Mouse (Mus musculus): ENCODE measurements around the gene Atp5j2. TPM values are rescaled to one million over a fixed set of nuclear protein-coding genes. Genes with fewer than 3 reads are reported as not detected.
"Not testable (repeated sequence)": the region's sequence is repeated elsewhere in the genome, so short reads cannot be mapped to it uniquely, and the experiment has no call there.

Atp5j2 gene
- polyA plus RNA-seq, 1 experiment from 2014 or later, result 540 TPM

DNA sequence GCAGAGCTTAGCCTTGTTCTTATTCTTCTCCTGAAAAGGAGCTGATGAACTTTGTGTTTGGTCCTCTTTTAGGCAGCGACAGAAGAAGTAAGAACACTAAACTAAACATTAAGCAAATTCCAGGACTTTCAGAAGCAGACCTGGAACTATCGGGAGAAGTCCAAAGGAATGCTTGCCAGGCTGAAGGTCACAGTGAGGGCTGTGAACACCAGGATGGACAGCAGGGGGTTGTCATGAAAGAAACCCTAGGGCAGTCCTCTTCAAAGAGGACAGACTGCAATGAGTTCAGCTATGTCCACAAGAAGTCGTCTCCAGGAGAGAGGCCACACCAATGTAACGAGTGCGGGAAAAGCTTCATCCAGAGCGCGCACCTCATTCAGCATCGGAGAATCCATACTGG, 28.1 kb upstream of the Atp5j2 start:
- Histone ChIP-seq H3K4me1 (ENCODE audit: control insufficient read depth, insufficient read depth, low read length) (no peaks in the 10 kb centered on the region), H3K4me2 (no peak overlapping the region), H3K27me3 (ENCODE audit: control insufficient read depth, insufficient read depth, low read length) (no peaks in the 10 kb centered on the region), H3K36me3 (ENCODE audit: control insufficient read depth, insufficient read depth, low read length) (peaks cover 14% of the 10 kb centered on the region), H3K9ac (ENCODE audit: low read length) (no peak overlapping the region), H3K4me3 (ENCODE audit: low read depth, low read length) (no peak overlapping the region), H3K27ac (ENCODE audit: low read depth, low read length) (no peak overlapping the region), H3K9me3 (ENCODE audit: control insufficient read depth, low read length) (no peaks in the 10 kb centered on the region)
- no peak for DNase-seq (ENCODE audit: low spot score, missing footprints)
- no peak for ATAC-seq (ENCODE audit: low FRiP score)
- WGBS, result 93% methylated on average over 8 of the region's 8 CpGs

DNA sequence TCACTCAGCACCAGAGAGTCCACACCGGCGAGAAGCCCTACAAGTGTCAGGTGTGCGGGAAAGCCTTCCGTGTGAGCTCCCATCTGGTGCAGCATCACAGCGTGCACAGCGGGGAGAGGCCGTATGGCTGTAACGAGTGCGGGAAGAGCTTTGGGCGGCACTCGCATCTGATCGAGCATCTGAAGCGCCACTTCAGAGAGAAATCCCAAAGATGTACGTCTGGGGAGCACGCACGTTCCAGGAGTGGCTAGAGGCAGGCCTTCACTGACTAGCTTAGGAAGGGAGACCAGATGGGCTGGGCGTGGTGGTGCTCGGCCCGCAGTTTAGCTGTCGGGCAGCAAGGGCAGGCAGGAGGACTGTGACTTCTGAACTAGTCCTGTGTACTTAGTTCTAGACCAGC, 26.8 kb upstream of the Atp5j2 start:
- no peak for ATAC-seq (ENCODE audit: low FRiP score)
- 96% methylated on average over 20 of the region's 20 CpGs for WGBS
- no peak overlapping the region for H3K4me2 ChIP-seq
- no peak overlapping the region for H3K27ac ChIP-seq (ENCODE audit: low read depth, low read length)
- no peak overlapping the region for H3K4me3 ChIP-seq (ENCODE audit: low read depth, low read length)
- H3K27me3 ChIP-seq (ENCODE audit: control insufficient read depth, insufficient read depth, low read length), result no peaks in the 10 kb centered on the region
- no peak for DNase-seq (ENCODE audit: low spot score, missing footprints)
- H3K9me3 ChIP-seq (ENCODE audit: control insufficient read depth, low read length), result no peaks in the 10 kb centered on the region
- no peaks in the 10 kb centered on the region for H3K4me1 ChIP-seq (ENCODE audit: control insufficient read depth, insufficient read depth, low read length)
- H3K9ac ChIP-seq (ENCODE audit: low read length), result no peak overlapping the region
- H3K36me3 ChIP-seq (ENCODE audit: control insufficient read depth, insufficient read depth, low read length), result peaks cover 16% of the 10 kb centered on the region

DNA sequence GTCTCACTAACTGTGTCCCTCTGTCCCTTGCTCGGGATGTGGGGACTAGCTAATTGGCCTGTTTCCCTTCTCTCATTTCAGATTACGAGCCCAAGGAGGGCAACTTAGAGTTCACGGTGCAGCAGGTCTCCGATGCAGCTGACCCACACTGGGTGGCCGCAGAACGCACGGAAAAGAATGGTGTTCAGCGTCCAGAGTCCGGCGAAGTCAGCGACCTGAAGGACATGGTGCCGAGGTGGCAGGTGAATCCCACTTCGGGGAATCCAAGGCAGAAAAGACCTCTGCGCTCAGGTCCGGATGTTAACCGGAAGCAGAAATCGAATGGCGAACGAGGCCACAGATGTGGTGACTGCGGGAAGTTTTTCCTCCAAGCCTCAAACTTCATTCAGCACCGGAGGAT, 26.3 kb upstream of the Atp5j2 start:
- WGBS, result 95% methylated on average over 21 of the region's 21 CpGs
- no peak for ATAC-seq (ENCODE audit: low FRiP score)
- Histone ChIP-seq H3K27ac (ENCODE audit: low read depth, low read length) (no peak overlapping the region), H3K4me3 (ENCODE audit: low read depth, low read length) (no peak overlapping the region), H3K4me1 (ENCODE audit: control insufficient read depth, insufficient read depth, low read length) (no peaks in the 10 kb centered on the region), H3K36me3 (ENCODE audit: control insufficient read depth, insufficient read depth, low read length) (peaks cover 16% of the 10 kb centered on the region), H3K9me3 (ENCODE audit: control insufficient read depth, low read length) (no peaks in the 10 kb centered on the region), H3K4me2 (no peak overlapping the region), H3K9ac (ENCODE audit: low read length) (no peak overlapping the region), H3K27me3 (ENCODE audit: control insufficient read depth, insufficient read depth, low read length) (no peaks in the 10 kb centered on the region)
- no peak for DNase-seq (ENCODE audit: low spot score, missing footprints)

DNA sequence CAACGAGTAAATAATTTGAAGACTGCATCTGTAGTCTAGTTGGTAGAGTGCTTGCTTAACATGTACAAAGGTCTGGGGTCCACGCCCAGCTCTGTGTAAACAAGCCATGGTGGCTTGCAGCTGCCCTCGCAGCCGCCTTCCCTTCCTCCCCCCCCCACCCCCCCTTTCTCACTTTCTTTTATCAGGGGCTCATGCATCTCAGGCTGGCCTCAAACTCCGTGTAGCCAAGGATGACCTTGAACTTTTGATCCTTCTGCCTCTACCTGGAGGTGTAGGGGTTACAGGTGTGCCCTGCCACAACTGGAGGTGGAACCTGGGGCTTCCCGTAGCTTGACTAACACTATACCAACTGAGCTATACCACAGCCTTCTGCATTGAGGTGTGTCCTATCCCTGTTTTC, 25.9 kb upstream of the Atp5j2 start:
- peaks cover 16% of the 10 kb centered on the region for H3K36me3 ChIP-seq (ENCODE audit: control insufficient read depth, insufficient read depth, low read length)
- no peaks in the 10 kb centered on the region for H3K9me3 ChIP-seq (ENCODE audit: control insufficient read depth, low read length)
- H3K27ac ChIP-seq (ENCODE audit: low read depth, low read length), result no peak overlapping the region
- no peaks in the 10 kb centered on the region for H3K4me1 ChIP-seq (ENCODE audit: control insufficient read depth, insufficient read depth, low read length)
- H3K27me3 ChIP-seq (ENCODE audit: control insufficient read depth, insufficient read depth, low read length), result no peaks in the 10 kb centered on the region
- DNase-seq (ENCODE audit: low spot score, missing footprints) (no peak), ATAC-seq (ENCODE audit: low FRiP score) (no peak)
- H3K4me3 ChIP-seq (ENCODE audit: low read depth, low read length), result no peak overlapping the region
- no peak overlapping the region for H3K4me2 ChIP-seq
- 90% methylated on average over 6 of the region's 6 CpGs for whole genome bisulfite sequencing
- no peak overlapping the region for H3K9ac ChIP-seq (ENCODE audit: low read length)

- peaks cover 13% of the 10 kb centered on the region for H3K36me3 ChIP-seq (ENCODE audit: control insufficient read depth, insufficient read depth, low read length)
- ATAC-seq (ENCODE audit: low FRiP score), result no peak
These were observed 22.8 kb upstream of the Atp5j2 start for GRCm38 (mm10) chr5:145214679-145215078.

DNA sequence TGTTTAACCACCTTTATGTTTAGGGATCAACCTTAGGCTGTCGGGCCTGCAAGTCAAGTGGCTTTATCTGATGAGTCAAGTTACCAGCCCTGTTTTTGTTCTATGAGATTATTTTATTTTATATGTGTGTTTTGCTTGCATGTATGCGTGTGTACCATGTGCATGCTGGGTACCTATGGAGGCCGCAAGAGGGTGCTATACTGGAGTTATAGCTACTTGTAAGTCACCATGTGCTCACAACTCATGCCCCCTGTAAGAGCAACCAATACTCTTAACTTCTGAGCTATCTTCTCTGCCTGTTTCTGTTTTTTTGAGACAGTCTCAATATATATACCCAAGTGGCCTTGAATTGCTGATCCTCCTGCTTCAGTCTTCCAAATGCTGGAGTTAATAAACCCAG, 21.6 kb upstream of the Atp5j2 start:
- Histone ChIP-seq H3K9me3 (ENCODE audit: control insufficient read depth, low read length) (no peaks in the 10 kb centered on the region), H3K36me3 (ENCODE audit: control insufficient read depth, insufficient read depth, low read length) (peaks cover 10% of the 10 kb centered on the region), H3K4me3 (ENCODE audit: low read depth, low read length) (no peak overlapping the region), H3K4me2 (no peak overlapping the region), H3K9ac (ENCODE audit: low read length) (no peak overlapping the region), H3K27ac (ENCODE audit: low read depth, low read length) (no peak overlapping the region), H3K4me1 (ENCODE audit: control insufficient read depth, insufficient read depth, low read length) (no peaks in the 10 kb centered on the region), H3K27me3 (ENCODE audit: control insufficient read depth, insufficient read depth, low read length) (no peaks in the 10 kb centered on the region)
- DNase-seq (ENCODE audit: low spot score, missing footprints), result no peak
- WGBS, result 92% methylated on average over 3 of the region's 3 CpGs
- no peak for ATAC-seq (ENCODE audit: low FRiP score)

More at GRCm38 (mm10) chr5:145214679-145215078, 22.8 kb upstream of the Atp5j2 start:
- no peak for DNase-seq (ENCODE audit: low spot score, missing footprints)
- no peaks in the 10 kb centered on the region for H3K27me3 ChIP-seq (ENCODE audit: control insufficient read depth, insufficient read depth, low read length)
- no peak overlapping the region for H3K9ac ChIP-seq (ENCODE audit: low read length)
- WGBS, result 66% methylated on average over 4 of the region's 4 CpGs
- no peak overlapping the region for H3K4me2 ChIP-seq
- no peak overlapping the region for H3K27ac ChIP-seq (ENCODE audit: low read depth, low read length)
- H3K4me3 ChIP-seq (ENCODE audit: low read depth, low read length), result no peak overlapping the region
- no peaks in the 10 kb centered on the region for H3K9me3 ChIP-seq (ENCODE audit: control insufficient read depth, low read length)
- H3K4me1 ChIP-seq (ENCODE audit: control insufficient read depth, insufficient read depth, low read length), result no peaks in the 10 kb centered on the region

- H3K4me2 ChIP-seq, result no peak overlapping the region
- no peak overlapping the region for H3K9ac ChIP-seq (ENCODE audit: low read length)
- no peaks in the 10 kb centered on the region for H3K4me1 ChIP-seq (ENCODE audit: control insufficient read depth, insufficient read depth, low read length)
- DNase-seq (ENCODE audit: low spot score, missing footprints) (no peak), ATAC-seq (ENCODE audit: low FRiP score) (no peak)
- WGBS, result 92% methylated on average over 4 of the region's 4 CpGs
- peaks cover 8% of the 10 kb centered on the region; the same call in 1 of the 2 replicates for H3K36me3 ChIP-seq (ENCODE audit: control insufficient read depth, insufficient read depth, low read length)
- H3K9me3 ChIP-seq (ENCODE audit: control insufficient read depth, low read length), result no peaks in the 10 kb centered on the region
- H3K27ac ChIP-seq (ENCODE audit: low read depth, low read length), result no peak overlapping the region
- no peaks in the 10 kb centered on the region for H3K27me3 ChIP-seq (ENCODE audit: control insufficient read depth, insufficient read depth, low read length)
- no peak overlapping the region for H3K4me3 ChIP-seq (ENCODE audit: low read depth, low read length)
These were observed 20.4 kb upstream of the Atp5j2 start for GRCm38 (mm10) chr5:145212216-145212615.

DNA sequence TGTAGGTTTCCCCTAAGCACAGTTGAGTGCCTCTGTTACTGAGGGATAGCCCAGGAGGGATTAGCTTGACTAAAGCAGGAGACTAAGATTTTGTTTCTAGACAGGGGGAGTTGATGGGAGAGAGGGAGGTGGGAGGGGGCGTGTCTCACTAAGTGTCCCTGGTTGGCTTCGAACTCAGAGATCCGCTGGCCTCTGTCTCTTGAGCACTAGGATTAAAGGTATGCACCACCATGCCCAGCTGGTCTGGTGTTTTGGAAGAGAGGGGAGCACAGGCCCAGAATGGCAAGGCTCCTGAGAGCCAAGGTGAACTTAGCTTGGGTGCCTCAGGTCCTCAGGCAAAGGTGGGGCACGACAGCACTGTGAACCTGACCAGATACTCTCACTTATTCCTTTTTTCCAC, 19.5 kb upstream of the Atp5j2 start:
- Histone ChIP-seq H3K9ac (ENCODE audit: low read length) (no peak overlapping the region), H3K9me3 (ENCODE audit: control insufficient read depth, low read length) (no peaks in the 10 kb centered on the region), H3K36me3 (ENCODE audit: control insufficient read depth, insufficient read depth, low read length) (peaks cover 8% of the 10 kb centered on the region; the same call in 1 of the 2 replicates), H3K27ac (ENCODE audit: low read depth, low read length) (no peak overlapping the region), H3K4me3 (ENCODE audit: low read depth, low read length) (no peak overlapping the region), H3K27me3 (ENCODE audit: control insufficient read depth, insufficient read depth, low read length) (no peaks in the 10 kb centered on the region), H3K4me1 (ENCODE audit: control insufficient read depth, insufficient read depth, low read length) (no peaks in the 10 kb centered on the region), H3K4me2 (no peak overlapping the region)
- DNase-seq (ENCODE audit: low spot score, missing footprints) (no peak), ATAC-seq (ENCODE audit: low FRiP score) (no peak)
- WGBS, result 95% methylated on average over 4 of the region's 4 CpGs

DNA sequence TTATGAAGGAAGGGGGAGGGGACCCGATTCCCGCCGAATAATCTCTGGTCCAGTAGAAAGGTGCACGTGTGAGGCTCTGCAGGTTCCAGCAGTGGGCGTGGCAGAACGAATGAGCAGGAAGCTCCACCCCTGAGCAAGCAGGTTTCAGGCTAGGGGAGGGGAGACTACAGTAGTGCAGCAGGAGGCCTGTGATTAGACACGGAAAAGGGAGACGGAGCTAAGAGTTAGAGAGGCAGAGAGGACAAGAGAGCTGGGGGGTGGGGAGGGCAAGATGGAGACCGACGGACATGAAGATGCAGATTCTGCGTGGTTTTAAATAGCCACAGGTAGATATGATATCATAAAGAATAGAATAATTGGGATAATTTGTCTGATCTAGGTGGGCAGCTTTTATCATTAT, 16.5 kb upstream of the Atp5j2 start:
- DNase-seq (ENCODE audit: low spot score, missing footprints); ATAC-seq (ENCODE audit: low FRiP score); H3K36me3 ChIP-seq (ENCODE audit: control insufficient read depth, insufficient read depth, low read length); H3K27me3 ChIP-seq (ENCODE audit: control insufficient read depth, insufficient read depth, low read length); H3K4me2 ChIP-seq; H3K27ac ChIP-seq (ENCODE audit: low read depth, low read length); H3K4me3 ChIP-seq (ENCODE audit: low read depth, low read length); H3K9me3 ChIP-seq (ENCODE audit: control insufficient read depth, low read length); H3K9ac ChIP-seq (ENCODE audit: low read length); H3K4me1 ChIP-seq (ENCODE audit: control insufficient read depth, insufficient read depth, low read length): not testable (repeated sequence)
- WGBS, result 48% methylated on average over 11 of the region's 11 CpGs

DNA sequence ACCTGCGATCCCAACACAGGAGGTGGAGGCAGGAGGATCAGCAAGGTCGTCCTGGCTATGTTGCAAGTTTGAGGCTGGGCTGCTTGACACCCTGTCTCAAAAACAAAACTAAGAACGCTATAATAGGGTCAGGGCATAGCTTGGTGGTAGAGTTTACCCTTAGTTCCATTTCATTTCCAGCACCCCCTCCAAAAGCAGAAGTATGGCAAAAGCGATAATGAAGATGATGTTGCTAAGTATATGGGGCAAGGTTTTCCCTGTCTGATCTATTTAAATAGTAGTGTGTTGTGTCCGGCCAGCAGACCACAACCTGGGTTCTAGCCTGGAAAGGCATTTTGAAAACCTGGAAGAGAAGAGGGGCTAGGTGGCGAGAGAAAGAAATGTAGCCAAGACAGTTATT, 16.1 kb upstream of the Atp5j2 start:
- H3K27me3 ChIP-seq (ENCODE audit: control insufficient read depth, insufficient read depth, low read length), result no peaks in the 10 kb centered on the region
- no peak overlapping the region for H3K9ac ChIP-seq (ENCODE audit: low read length)
- 82% methylated on average over 5 of the region's 6 CpGs for WGBS
- peaks cover 6% of the 10 kb centered on the region; the same call in 1 of the 2 replicates for H3K36me3 ChIP-seq (ENCODE audit: control insufficient read depth, insufficient read depth, low read length)
- peaks cover 9% of the 10 kb centered on the region for H3K4me1 ChIP-seq (ENCODE audit: control insufficient read depth, insufficient read depth, low read length)
- no peak overlapping the region for H3K4me3 ChIP-seq (ENCODE audit: low read depth, low read length)
- no peaks in the 10 kb centered on the region for H3K9me3 ChIP-seq (ENCODE audit: control insufficient read depth, low read length)
- no peak overlapping the region for H3K4me2 ChIP-seq
- DNase-seq (ENCODE audit: low spot score, missing footprints) (no peak), ATAC-seq (ENCODE audit: low FRiP score) (no peak)
- H3K27ac ChIP-seq (ENCODE audit: low read depth, low read length), result no peak overlapping the region

Measured in midbrain, embryonic 11.5 days (tissue).